8 mouse cellular contexts compared by ENCODE assay signal in genomic region chr3:94442951-94443596, GRCm38 (mm10). TPM values are rescaled to one million over a fixed set of nuclear protein-coding genes. Genes with fewer than 3 reads are reported as not detected.
DNase-seq lines count a peak whose midpoint lies in the region; ATAC-seq and TF ChIP-seq lines count a peak whose summit lies in the region.

TSS of gene Mrpl9 (plus strand) at chr3:94443318.

- no peak for TF ChIP-seq EP300 in liver, embryonic 14.5 days (IDR thresholded peaks at IDR 0.05; ENCODE audit: low read depth)
- TF ChIP-seq EP300 in stomach, postnatal 0 days (optimal IDR thresholded peaks at IDR 0.05): no peak

- peaks cover 37% of the 10 kb centered on the region for H3K36me3 ChIP-seq in forebrain, embryonic 10.5 days (replicated peaks)
- peaks cover 31% of the 10 kb centered on the region for H3K36me3 ChIP-seq in heart, embryonic 15.5 days
- peaks cover 22% of the 10 kb centered on the region for H3K36me3 ChIP-seq in liver, embryonic 14.5 days (replicated peaks; ENCODE audit: control insufficient read depth, insufficient read depth, low read depth)
- H3K36me3 ChIP-seq in neural tube, embryonic 11.5 days (ENCODE audit: control insufficient read depth, insufficient read depth, low read length): peaks cover 11% of the 10 kb centered on the region; the same call in 1 of the 2 replicates
- H3K36me3 ChIP-seq in stomach, postnatal 0 days (ENCODE audit: control insufficient read depth, insufficient read depth, low read length): peaks cover 19% of the 10 kb centered on the region

- peaks cover 13% of the 10 kb centered on the region for H3K4me1 ChIP-seq in forebrain, embryonic 10.5 days
- peaks cover 5% of the 10 kb centered on the region for H3K4me1 ChIP-seq in heart, embryonic 15.5 days (replicated peaks)
- peaks cover 3 to 4% of the 10 kb centered on the region in 2 experiments; a peak in 2 of 4 replicates for H3K4me1 ChIP-seq in liver, embryonic 14.5 days (replicated peaks; ENCODE audit: control insufficient read depth in 2 of 2, insufficient read depth in 2 of 2, low read length in 1 of 2)
- 0 out of 2 replicates have a peak, but pooled peaks cover 3% of the 10 kb centered on the region for H3K4me1 ChIP-seq in neural tube, embryonic 11.5 days (ENCODE audit: control insufficient read depth, insufficient read depth, low read length)
- no peaks in the 10 kb centered on the region for H3K4me1 ChIP-seq in stomach, postnatal 0 days (replicated peaks; ENCODE audit: control insufficient read depth, insufficient read depth)

- under 1% methylated on average over 39 of the region's 39 CpGs for WGBS in forebrain, embryonic 10.5 days
- WGBS in heart, embryonic 15.5 days: under 1% methylated on average over 37 of the region's 39 CpGs
- under 1% methylated on average over 39 of the region's 39 CpGs for WGBS in liver, embryonic 14.5 days (ENCODE audit: insufficient replicate concordance)
- WGBS in neural tube, embryonic 11.5 days: 2% methylated on average over 39 of the region's 39 CpGs
- under 1% methylated on average over 39 of the region's 39 CpGs for WGBS in stomach, postnatal 0 days

- no peaks in the 10 kb centered on the region for H3K9me3 ChIP-seq in forebrain, embryonic 10.5 days
- H3K9me3 ChIP-seq in heart, embryonic 15.5 days (replicated peaks): no peaks in the 10 kb centered on the region
- H3K9me3 ChIP-seq in liver, embryonic 14.5 days (ENCODE audit: control insufficient read depth, low read length): no peaks in the 10 kb centered on the region
- no peaks in the 10 kb centered on the region for H3K9me3 ChIP-seq in neural tube, embryonic 11.5 days (ENCODE audit: control insufficient read depth, low read length)
- H3K9me3 ChIP-seq in stomach, postnatal 0 days (ENCODE audit: control insufficient read depth, low read length): no peaks in the 10 kb centered on the region

- peaks cover 6% of the 10 kb centered on the region; the same call in 1 of the 2 replicates for H3K27me3 ChIP-seq in forebrain, embryonic 10.5 days (ENCODE audit: poor library complexity, severe bottlenecking)
- peaks cover 10% of the 10 kb centered on the region for H3K27me3 ChIP-seq in heart, embryonic 15.5 days
- H3K27me3 ChIP-seq in liver, embryonic 14.5 days (ENCODE audit: control insufficient read depth, insufficient read depth, low read length): no peaks in the 10 kb centered on the region
- no peaks in the 10 kb centered on the region for H3K27me3 ChIP-seq in neural tube, embryonic 11.5 days (ENCODE audit: control insufficient read depth, insufficient read depth, low read length)
- no peaks in the 10 kb centered on the region for H3K27me3 ChIP-seq in stomach, postnatal 0 days (ENCODE audit: control insufficient read depth, insufficient read depth, low read length)

- H3K4me3 ChIP-seq in forebrain, embryonic 10.5 days: peak within 1 kb of the TSS; percentile 94
- peak within 1 kb of the TSS; percentile 95 for H3K4me3 ChIP-seq in heart, embryonic 15.5 days
- H3K4me3 ChIP-seq in liver, embryonic 14.5 days (ENCODE audit: insufficient read depth in 1 of 2, low read depth in 2 of 2, low read length in 2 of 2): peak within 1 kb of the TSS; percentile 76 to 97
- H3K4me3 ChIP-seq in neural tube, embryonic 11.5 days (ENCODE audit: low read depth, low read length): peak within 1 kb of the TSS; percentile 92
- H3K4me3 ChIP-seq in stomach, postnatal 0 days (ENCODE audit: low read depth, low read length): peak within 1 kb of the TSS; percentile 97

- peak; percentile 86 for DNase-seq in c-Kit-negative CD71-positive TER-119-positive erythroid progenitor cells, embryonic 14.5 days (ENCODE audit: low read depth, low spot score)
- DNase-seq in forebrain, embryonic 10.5 days (ENCODE audit: extremely low spot score, low spot score): peak; percentile 93
- DNase-seq in kidney, postnatal 25 days: peak; percentile 95 to 96
- peak; percentile 81 to 85 (median 84) for DNase-seq in liver, embryonic 14.5 days (ENCODE audit: low read depth in 3 of 3, low spot score in 3 of 3)
- peak; percentile 97 for DNase-seq in neural tube, embryonic 11.5 days (ENCODE audit: low spot score)
- DNase-seq in stomach, postnatal 0 days (ENCODE audit: low spot score): peak; percentile 94

- peak within 1 kb of the TSS; percentile 96 for H3K9ac ChIP-seq in heart, embryonic 15.5 days
- peak within 1 kb of the TSS; percentile 83 for H3K9ac ChIP-seq in liver, embryonic 14.5 days (replicated peaks)
- peak within 1 kb of the TSS; percentile 87 for H3K9ac ChIP-seq in neural tube, embryonic 11.5 days (ENCODE audit: low read length)
- peak within 1 kb of the TSS; percentile 98 for H3K9ac ChIP-seq in stomach, postnatal 0 days (ENCODE audit: low read length)

- no peak for TF ChIP-seq CTCF in liver, embryonic 14.5 days (IDR thresholded peaks at IDR 0.05; ENCODE audit: low read depth)
- peak; percentile 13; the same call in 1 of the 2 replicates for TF ChIP-seq CTCF in stomach, postnatal 0 days (IDR thresholded peaks at IDR 0.05; ENCODE audit: low read depth)

- peak within 1 kb of the TSS; percentile 92 for H3K27ac ChIP-seq in forebrain, embryonic 10.5 days
- peak within 1 kb of the TSS; percentile 82 for H3K27ac ChIP-seq in heart, embryonic 15.5 days
- peak within 1 kb of the TSS; percentile 50; the same call in 1 of the 2 replicates for H3K27ac ChIP-seq in liver, embryonic 14.5 days
- 0 out of 2 replicates have a peak within 1 kb of the TSS, but pooled peaks have one; percentile 29 for H3K27ac ChIP-seq in neural tube, embryonic 11.5 days (ENCODE audit: low read depth, low read length)
- peak within 1 kb of the TSS; percentile 80 for H3K27ac ChIP-seq in stomach, postnatal 0 days (replicated peaks)

- H3K4me2 ChIP-seq in heart, embryonic 15.5 days: peak within 1 kb of the TSS; percentile 76
- peak within 1 kb of the TSS; percentile 81 for H3K4me2 ChIP-seq in liver, embryonic 14.5 days (ENCODE audit: low read depth)
- peak within 1 kb of the TSS; percentile 82 for H3K4me2 ChIP-seq in neural tube, embryonic 11.5 days (ENCODE audit: low read depth)
- H3K4me2 ChIP-seq in stomach, postnatal 0 days (replicated peaks; ENCODE audit: low read depth): peak within 1 kb of the TSS; percentile 92

- ATAC-seq in CD4-positive, CD25-positive, alpha-beta regulatory T cell, adult 4 months: peak; percentile 92
- ATAC-seq in heart, embryonic 15.5 days (replicated peaks; ENCODE audit: insufficient number of reproducible peaks, insufficient read depth, low FRiP score, low read depth): peak; percentile 94
- ATAC-seq in liver, embryonic 14.5 days (ENCODE audit: insufficient read depth): peak; percentile 99
- ATAC-seq in neural tube, embryonic 11.5 days (ENCODE audit: insufficient read depth, low FRiP score, low TSS enrichment): peak; percentile 97
- ATAC-seq in stomach, postnatal 0 days (ENCODE audit: low FRiP score, low TSS enrichment): peak; percentile 96

RNA-seq across cellular contexts. Expression of gene Mrpl9, which starts in this region (rescaled TPM):
- 10 to 100 TPM; 47.2 to 47.6 TPM for polyA plus RNA-seq in CD4-positive, CD25-positive, alpha-beta regulatory T cell, adult 4 months (2017; shearing (Covaris generic))
- 70.9 and 74.5 TPM in 2 replicates for polyA plus RNA-seq in forebrain, embryonic 10.5 days (2016; fragmentation: Nextera tagmentation; extraction: Ambion mirVana)
- 56.1 and 60.8 TPM in 2 replicates for polyA plus RNA-seq in heart, embryonic 15.5 days (2015; fragmentation: Nextera tagmentation; extraction: Ambion mirVana)
- 22.7 and 35.1 TPM in 2 replicates for polyA plus RNA-seq in liver, embryonic 14.5 days (2012; rRNA removed)
- 33.3 and 35.2 TPM in 2 replicates for polyA plus RNA-seq in liver, embryonic 14.5 days (2014; fragmentation: Nextera tagmentation; extraction: Ambion mirVana)
- polyA plus RNA-seq in neural tube, embryonic 11.5 days (2014; fragmentation: Nextera tagmentation; extraction: Ambion mirVana): 64.7 and 68.3 TPM in 2 replicates
- 47.6 and 50.7 TPM in 2 replicates for polyA plus RNA-seq in stomach, postnatal 0 days (2015; fragmentation: Nextera tagmentation; extraction: Ambion mirVana)

Comparison
In these comparisons a context has a peak if more than half of its experiments do, and no peak if none do; other contexts are left out.
1. Peak in every context shown above with its lines: DNase-seq, ATAC-seq, H3K4me3 ChIP-seq and H3K27ac ChIP-seq.
2. H3K27ac ChIP-seq: peak in every context shown above with its lines; median percentile 92 in forebrain, embryonic 10.5 days; 82 in heart, embryonic 15.5 days; 80 in stomach, postnatal 0 days; 50 in liver, embryonic 14.5 days; 29 in neural tube, embryonic 11.5 days.